Mouse (Mus musculus) brain, embryonic 14.5 days (tissue): ENCODE data around the gene Trim30c. TPM values are rescaled to one million over a fixed set of nuclear protein-coding genes. Genes with fewer than 3 reads are reported as not detected.
"Not testable (repeated sequence)": the region's sequence is repeated elsewhere in the genome, so short reads cannot be mapped to it uniquely, and the experiment has no call there.

Experiments used
- DNase-seq: peaks from one replicate; pipeline ENCODE4 v3.0.0-alpha.2; 2011; ENCODE audit warnings: low read depth
- CTCF ChIP-seq: fragments of 200-500 bp; IDR thresholded peaks from 2 replicates; pipeline ENCODE4 v1.5.1; 2012; ENCODE audit warnings: inconsistent platforms, mild to moderate bottlenecking, moderate library complexity, borderline replicate concordance; ENCODE audit not compliant: insufficient read depth, insufficient read length; ENCODE audit errors: extremely low read depth
- POLR2A ChIP-seq: fragments of 200-500 bp; IDR thresholded peaks from 2 replicates; pipeline ENCODE4 v1.6.1; 2012; ENCODE audit warnings: mild to moderate bottlenecking, inconsistent platforms, borderline replicate concordance; ENCODE audit not compliant: poor library complexity, insufficient read depth, insufficient read length, severe bottlenecking; ENCODE audit errors: extremely low read depth
- polyA plus RNA-seq: library from polyadenylated mRNA; depleted of rRNA; stranded (reverse); fragments of >200 nt; gene quantifications from 2 replicates; pipeline ENCODE4 v1.2.3, GENCODE M21; 2012; rRNA removed

The Trim30c gene
- polyA plus RNA-seq: not detected in 2 replicates

DNA sequence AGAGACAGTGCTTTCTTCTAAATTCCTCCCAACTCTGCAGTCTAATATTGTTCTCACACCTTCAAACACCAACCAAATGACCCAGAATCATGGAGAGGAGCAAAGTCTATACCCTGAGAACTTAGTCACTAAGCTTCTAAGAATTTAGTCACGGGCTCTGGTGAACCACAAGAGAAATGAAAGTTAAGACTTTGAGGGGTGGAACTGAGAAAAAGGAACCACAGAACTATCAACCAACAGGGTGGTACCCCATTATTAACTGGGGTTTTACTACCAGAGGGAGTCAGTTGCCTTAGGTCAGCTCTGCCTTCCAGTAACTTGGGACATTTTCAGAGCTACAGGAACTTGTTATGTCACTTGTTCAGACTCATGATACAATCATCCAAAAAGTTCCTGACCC, at the start of gene Trim30c:
Gene Trim30c, minus strand, starts transcription at position 140 of the 400 bp plus-strand sequence.
- no peak for TF ChIP-seq POLR2A
- TF ChIP-seq CTCF: no peak

DNA sequence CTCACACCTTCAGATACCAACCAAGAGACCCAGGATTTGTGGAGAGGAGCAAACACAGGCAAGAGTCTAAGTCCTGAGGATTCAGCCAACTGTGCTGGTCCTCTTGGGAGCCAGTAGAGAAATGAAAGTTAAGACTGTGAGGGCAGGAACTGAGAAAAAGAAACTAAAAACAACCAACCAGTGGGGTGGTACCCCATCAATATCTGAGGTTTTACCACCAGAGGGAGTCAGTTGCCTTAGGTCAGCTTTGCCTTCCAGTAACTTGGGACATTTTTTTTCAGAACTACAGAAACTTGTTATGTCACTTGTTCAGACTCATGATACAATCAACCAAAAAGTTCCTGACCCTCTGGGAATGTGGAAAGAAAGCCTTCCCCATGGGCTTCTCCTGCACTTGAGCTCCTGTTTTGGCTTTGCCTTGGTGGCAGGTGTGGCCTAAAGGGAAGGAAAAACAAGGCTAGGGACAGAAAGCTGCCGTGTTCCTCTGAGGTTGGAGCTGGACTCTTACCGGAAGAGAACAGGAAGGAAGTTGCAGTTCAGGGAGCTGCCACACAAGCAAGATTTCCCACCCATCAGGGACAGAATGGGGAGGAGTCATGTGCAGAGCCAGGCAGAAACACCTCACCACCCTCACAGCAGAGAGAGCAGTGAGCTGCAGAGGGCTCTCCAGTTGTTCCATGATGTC, 45.5 kb upstream of the Trim30c start:
- TF ChIP-seq CTCF (no peak), POLR2A (no peak)
- DNase-seq: peak; percentile 1

More for the DNA sequence above, at the start of gene Trim30c:
- DNase-seq: no peak

DNA sequence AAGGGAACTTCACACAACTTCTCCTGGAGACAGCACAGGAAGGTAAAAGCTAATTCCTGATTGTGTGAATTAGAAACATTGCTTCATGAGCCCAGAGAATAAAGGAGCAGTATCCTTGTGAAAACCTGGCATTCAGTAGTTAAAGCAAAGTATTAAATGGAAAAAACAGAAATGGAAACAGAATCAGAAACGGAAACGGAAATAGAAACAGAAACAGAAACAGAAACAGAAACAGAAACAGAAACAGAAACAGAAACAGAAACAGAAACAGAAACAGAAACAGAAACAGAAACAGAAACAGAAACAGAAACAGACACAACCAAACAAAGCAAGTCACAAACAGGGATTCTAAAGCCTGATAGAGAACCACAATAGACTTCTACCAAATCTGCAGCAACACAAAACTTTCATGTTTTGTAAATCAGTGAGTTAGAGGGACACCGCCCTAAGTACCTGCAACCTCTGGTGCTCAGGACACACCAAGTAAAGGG, 3.9 kb upstream of the Trim30c start:
- no peak for DNase-seq
- no peak for TF ChIP-seq POLR2A
- TF ChIP-seq CTCF: no peak

DNA sequence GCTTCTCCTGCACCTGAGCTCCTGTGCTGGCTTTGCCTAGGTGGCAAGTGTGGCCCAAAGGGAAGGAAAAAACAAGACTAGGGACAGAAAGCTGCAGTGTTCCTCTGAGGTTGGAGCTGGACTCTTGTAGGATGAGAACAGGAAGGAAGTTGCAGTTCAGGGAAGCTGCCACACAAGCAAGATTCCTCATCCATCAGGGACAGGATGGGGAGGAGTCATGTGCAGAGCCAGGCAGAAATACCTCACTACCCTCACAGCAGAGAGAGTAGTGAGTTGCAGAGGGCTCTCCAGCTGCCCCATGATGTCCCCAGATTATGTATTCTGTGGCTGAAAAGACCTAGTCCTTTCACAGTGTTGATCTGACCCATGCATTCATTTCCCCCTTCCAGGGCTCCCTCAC, 503 bp upstream of the Trim30c start:
- TF ChIP-seq POLR2A (no peak), CTCF (no peak)
- DNase-seq: no peak

DNA sequence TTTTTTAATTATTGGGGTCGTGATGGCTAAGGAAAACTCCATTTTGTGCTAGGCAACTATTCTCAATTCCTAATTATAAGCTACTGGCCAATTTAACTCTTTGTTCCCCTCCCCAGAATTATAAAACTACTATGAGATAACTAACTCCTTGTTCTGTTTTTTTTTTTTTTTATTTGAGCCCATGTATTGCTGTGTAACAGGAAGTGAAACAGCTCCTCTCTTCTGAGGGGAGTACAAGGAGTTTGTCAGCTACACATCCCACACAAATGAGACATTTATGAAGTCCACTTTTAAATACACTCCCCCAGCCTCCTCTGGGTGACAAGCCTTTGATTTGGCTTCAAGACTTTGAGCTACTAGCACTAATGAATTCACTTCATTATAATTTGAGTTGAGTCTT, 2.1 kb downstream of the Trim30c start:
- TF ChIP-seq CTCF (no peak), POLR2A (no peak)
- DNase-seq: no peak

DNA sequence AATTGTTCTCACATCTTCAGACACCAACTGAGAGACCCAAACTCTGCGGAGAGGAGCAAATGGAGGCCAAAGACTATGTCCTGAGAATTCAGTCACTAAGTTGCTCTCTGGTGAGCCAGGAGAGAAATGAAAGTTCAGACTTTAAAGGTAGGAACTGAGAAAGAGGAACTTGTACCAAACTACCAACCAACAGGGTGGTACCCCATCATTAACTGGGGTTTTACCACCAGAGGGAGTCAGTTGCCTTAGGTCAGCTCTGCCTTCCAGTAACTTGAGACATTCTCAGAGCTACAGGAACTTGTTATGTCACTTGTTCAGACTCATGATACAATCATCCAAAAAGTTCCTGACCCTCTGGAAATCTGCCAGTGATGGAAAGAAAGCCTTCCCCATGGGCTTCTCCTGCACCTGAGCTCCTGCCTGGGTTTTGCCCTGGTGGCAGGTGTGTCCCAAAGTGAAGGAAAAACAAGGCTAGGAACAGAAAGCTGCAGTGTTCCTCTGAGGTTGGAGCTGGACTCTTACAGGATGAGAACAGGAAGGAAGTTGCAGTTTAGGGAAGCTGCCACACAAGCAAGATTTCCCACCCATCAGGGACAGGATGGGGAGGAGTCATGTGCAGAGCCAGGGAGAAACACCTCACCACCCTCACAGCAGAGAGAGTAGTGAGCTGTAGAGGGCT, 30.8 kb downstream of the Trim30c start, which contains the start of gene Trim30b:
Gene Trim30b, minus strand, starts transcription at position 149 of the 679 bp plus-strand sequence.
- TF ChIP-seq CTCF: no peak
- no peak for TF ChIP-seq POLR2A
- peak; percentile 0 for DNase-seq

DNA sequence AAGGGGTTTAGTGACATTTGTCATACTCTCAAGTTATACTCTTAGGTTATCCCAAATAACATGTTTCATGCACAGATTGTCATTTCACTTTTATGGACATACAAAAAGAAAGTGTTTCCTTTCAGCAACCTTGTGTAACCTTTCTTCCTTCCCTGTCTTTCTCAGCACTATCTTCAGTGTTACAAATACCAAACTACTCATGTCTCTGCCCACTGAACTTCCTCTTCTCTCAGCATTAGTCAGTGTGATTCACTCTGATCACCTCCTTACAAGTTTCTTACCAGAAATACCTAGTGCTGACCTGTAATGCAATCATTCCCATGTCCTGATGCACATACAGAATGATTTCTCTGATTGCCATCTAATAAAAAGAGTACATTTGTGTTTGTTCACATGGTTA, 34.3 kb downstream of the Trim30c start:
- no peak for DNase-seq
- TF ChIP-seq CTCF: no peak
- no peak for TF ChIP-seq POLR2A

DNA sequence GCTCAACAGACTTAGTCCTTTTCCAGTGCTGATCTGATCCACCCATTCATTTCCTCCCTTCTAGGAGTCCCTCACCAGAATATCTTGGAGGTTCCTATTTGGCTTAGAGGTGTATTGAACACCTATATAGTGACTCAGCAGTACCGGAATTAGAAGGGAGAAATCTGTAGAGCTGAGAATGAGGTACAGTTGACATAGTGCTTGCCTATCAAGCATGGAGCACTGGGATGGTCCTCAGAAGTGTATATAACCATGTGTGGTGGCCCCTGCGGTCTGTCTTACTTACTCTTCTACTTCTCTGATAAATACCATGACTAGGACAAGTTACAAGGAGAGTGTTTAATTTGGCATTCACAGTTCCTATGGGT, 47.1 kb downstream of the Trim30c start:
- DNase-seq: no peak
- TF ChIP-seq POLR2A (no peak), CTCF (no peak)

DNA sequence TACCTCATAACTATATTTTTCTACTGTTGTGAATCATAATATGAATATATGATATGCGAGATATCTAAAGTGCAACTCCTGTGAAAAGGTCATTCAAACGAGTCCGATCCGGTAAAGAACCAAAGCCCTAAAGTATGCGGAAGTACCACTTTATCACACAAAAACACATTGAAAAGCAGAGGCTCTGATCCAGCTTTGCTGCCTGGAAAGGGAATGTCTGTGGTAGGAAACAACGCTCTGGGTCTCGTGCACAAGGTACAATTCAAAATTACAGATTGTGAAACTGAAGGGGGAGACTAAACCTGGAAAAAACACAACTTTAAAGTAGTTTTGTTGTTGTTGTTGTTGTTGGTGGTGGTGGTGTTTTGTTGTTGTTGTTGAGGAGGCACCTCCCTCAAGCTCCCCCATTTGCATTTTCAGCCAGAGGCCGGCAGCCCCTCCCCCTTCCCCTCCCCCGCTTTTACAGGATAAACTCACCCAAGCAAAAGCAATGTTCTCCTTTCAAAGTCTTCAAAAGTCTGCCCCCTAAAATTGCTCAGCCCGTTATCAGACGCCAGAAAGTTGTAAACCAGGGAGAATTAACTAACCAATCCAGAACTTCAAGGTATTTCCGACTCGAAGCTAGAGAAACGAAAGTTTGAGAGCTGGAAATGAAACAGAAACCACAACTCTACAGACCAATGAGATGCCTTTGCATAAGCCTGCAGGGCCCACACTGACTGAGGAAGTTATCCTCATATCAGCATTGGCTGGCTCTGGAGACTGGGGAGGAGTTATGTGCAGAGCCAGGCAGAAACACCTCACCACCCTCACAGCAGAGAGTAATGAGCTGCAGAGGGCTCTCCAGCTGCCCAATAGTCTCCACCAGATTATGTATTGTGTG, 47.7 kb downstream of the Trim30c start, which contains the start of gene Trim12c:
Gene Trim12c, minus strand, starts transcription at position 646 of the 883 bp plus-strand sequence.
- TF ChIP-seq POLR2A: no peak
- no peak for TF ChIP-seq CTCF
- peak; percentile 73 for DNase-seq

DNA sequence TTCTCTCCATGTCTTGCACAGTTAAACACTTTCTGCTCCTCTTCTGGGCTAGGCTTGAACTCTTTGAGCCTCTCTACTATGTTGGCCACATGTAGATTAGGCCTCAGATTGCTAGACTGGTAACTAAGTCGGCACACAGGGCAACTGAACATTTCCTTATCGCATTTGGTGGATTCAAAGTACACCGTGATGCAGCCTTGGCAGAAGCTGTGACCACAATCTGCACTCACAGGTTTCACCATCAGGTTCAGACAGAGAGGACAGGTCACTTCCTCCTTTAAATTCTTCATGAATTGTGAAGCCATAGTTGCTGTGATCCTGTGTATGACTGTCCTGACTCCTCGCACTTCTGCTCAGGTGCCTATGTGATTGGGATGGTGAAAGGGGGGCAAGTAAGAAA, 52.6 kb downstream of the Trim30c start:
- not testable (repeated sequence) for DNase-seq

DNA sequence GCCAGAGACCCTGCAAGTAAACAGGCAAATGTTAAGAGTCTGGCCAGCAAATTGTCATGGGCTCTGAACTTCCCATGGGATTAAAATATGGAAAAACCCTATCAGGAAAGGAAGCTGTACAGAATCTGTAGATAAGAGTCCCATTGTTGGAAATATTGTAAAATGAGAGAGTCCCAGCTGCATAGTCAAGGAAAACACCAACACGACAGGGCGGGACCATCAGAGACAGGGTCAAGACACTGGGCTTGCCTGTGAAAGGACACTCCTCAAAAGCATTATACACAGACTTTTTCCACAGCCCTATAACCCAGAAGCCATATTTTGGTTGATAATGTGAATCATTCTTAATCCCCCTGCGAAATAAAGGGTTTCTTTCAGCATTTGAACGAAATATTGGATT, 59.9 kb downstream of the Trim30c start:
- DNase-seq: not testable (repeated sequence)

DNA sequence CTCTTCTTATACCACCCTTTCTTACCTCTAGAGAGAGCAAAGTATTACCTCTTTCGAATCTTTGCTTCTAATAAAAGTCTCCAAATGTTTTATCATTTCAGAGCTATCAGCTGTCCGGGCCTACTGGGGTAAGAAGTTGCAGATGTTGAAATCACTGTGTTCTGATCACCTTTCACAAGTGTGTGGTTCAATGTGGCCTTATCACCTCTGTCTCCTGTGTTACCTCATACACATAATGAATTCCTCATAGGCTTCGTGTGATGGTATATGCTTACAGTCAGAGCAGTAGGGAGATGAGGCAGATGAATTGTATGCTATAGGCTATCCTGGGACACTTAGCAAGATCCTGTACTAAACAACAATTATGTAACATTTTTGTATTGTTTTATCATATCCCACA, 65.1 kb downstream of the Trim30c start:
- not testable (repeated sequence) for DNase-seq

Other genes with a start within 250 kb of the Trim30c start
- not detected in 2 replicates for gene Olfm5, start 236.0 kb downstream of the Trim30c start, polyA plus RNA-seq
- gene Olfr648, start 217.4 kb downstream of the Trim30c start, polyA plus RNA-seq: 0.08 and 0.10 TPM in 2 replicates
- not detected in 2 replicates for gene Olfr649, start 204.9 kb downstream of the Trim30c start, polyA plus RNA-seq
- 0.29 and 0.47 TPM in 2 replicates for gene Trim6, start 182.0 kb downstream of the Trim30c start, polyA plus RNA-seq
- gene Trim34a, start 156.4 kb downstream of the Trim30c start, polyA plus RNA-seq: 1.3 and 1.4 TPM in 2 replicates
- 0.09 and 0.15 TPM in 2 replicates for gene Trim5, start 112.7 kb downstream of the Trim30c start, polyA plus RNA-seq
- 1.4 and 2.0 TPM in 2 replicates for gene Trim12a, start 85.4 kb downstream of the Trim30c start, polyA plus RNA-seq
- 0.08 TPM in 1 of 2 replicates, not detected in the other for gene Trim34b, start 71.4 kb downstream of the Trim30c start, polyA plus RNA-seq
- gene Trim12c, start 47.5 kb downstream of the Trim30c start, polyA plus RNA-seq: 1.1 and 1.8 TPM in 2 replicates
- 0.03 and 0.06 TPM in 2 replicates for gene Trim30b, start 31.0 kb downstream of the Trim30c start, polyA plus RNA-seq
- 0.64 and 0.79 TPM in 2 replicates for gene Trim30a, start 64.4 kb upstream of the Trim30c start, polyA plus RNA-seq
- gene Trim30d, start 107.0 kb upstream of the Trim30c start, polyA plus RNA-seq: 0.21 and 0.33 TPM in 2 replicates
- gene Olfr651, start 149.3 kb upstream of the Trim30c start, polyA plus RNA-seq: not detected in 2 replicates
- gene Olfr652, start 160.1 kb upstream of the Trim30c start, polyA plus RNA-seq: not detected in 2 replicates
- not detected in 2 replicates for gene Olfr653, start 176.5 kb upstream of the Trim30c start, polyA plus RNA-seq
- gene Olfr654, start 186.2 kb upstream of the Trim30c start, polyA plus RNA-seq: not detected in 2 replicates
- not detected in 2 replicates for gene Olfr655, start 200.9 kb upstream of the Trim30c start, polyA plus RNA-seq
- gene Olfr656, start 213.1 kb upstream of the Trim30c start, polyA plus RNA-seq: not detected in 2 replicates
- gene Olfr657, start 224.0 kb upstream of the Trim30c start, polyA plus RNA-seq: not detected in 2 replicates
- gene Olfr658, start 246.5 kb upstream of the Trim30c start, polyA plus RNA-seq: 0.04 and 0.08 TPM in 2 replicates